Mouse (Mus musculus): ENCODE results near the gene Wwp2. TPM values are rescaled to one million over a fixed set of nuclear protein-coding genes. Genes with fewer than 3 reads are reported as not detected.

Gene Wwp2
- total and polyA plus RNA-seq, 3 experiments: 21.8 to 31.5 TPM; not detected in 1

- H3K79me2 ChIP-seq (ENCODE audit: control insufficient read depth, insufficient read depth, low read length, poor library complexity): peaks cover 36% of the 10 kb centered on the region
- H3K4me3 ChIP-seq (ENCODE audit: control insufficient read depth in 1 of 2, insufficient read depth in 1 of 2, low read depth in 2 of 2, low read length in 2 of 2): peak overlapping the region; percentile 73 to 87
- peaks cover 16 to 27% of the 10 kb centered on the region in 2 experiments for H3K36me3 ChIP-seq (ENCODE audit: control insufficient read depth in 1 of 2, insufficient read depth in 2 of 2, low read length in 2 of 2)
- H3K27ac ChIP-seq (ENCODE audit: control insufficient read depth, low read depth, low read length): peak overlapping the region; percentile 70
- H3K9ac ChIP-seq (ENCODE audit: control insufficient read depth, low read depth, low read length, poor library complexity, severe bottlenecking): peak overlapping the region; percentile 88
- H3K4me1 ChIP-seq (ENCODE audit: control insufficient read depth in 1 of 2, insufficient read depth in 2 of 2, low read length in 2 of 2): peaks cover 3 to 15% of the 10 kb centered on the region in 2 experiments
- H3K27me3 ChIP-seq (ENCODE audit: control insufficient read depth in 1 of 2, insufficient read depth in 2 of 2, low read length in 2 of 2): no peaks in the 10 kb centered on the region; a peak in 1 of 4 replicates
- peak; percentile 52 for DNase-seq (ENCODE audit: low read depth, low spot score)
- H3K9me3 ChIP-seq (replicated peaks; ENCODE audit: insufficient read depth, low read length): no peaks in the 10 kb centered on the region
- TF ChIP-seq ZMIZ1 (IDR thresholded peaks at IDR 0.05; ENCODE audit: low read depth, low read length) (no peak), JUND (IDR thresholded peaks at IDR 0.05; ENCODE audit: low read depth, low read length) (no peak), MAFK (IDR thresholded peaks at IDR 0.05; ENCODE audit: borderline replicate concordance, low read depth, low read length) (no peak), NELFE (IDR thresholded peaks at IDR 0.05; ENCODE audit: low read depth, low read length) (no peak), CHD2 (IDR thresholded peaks at IDR 0.05; ENCODE audit: low read length) (no peak), CHD1 (IDR thresholded peaks at IDR 0.05; ENCODE audit: low read depth, low read length) (0 out of 2 replicates have a peak, but pooled peaks have one; percentile 53), EP300 (IDR thresholded peaks at IDR 0.05; ENCODE audit: low read depth in 1 of 2, low read length in 2 of 2) (no peak), MAZ (IDR thresholded peaks at IDR 0.05; ENCODE audit: low read depth, low read length) (no peak), TAL1 (IDR thresholded peaks at IDR 0.05; ENCODE audit: low read length) (no peak), MXI1 (IDR thresholded peaks at IDR 0.05; ENCODE audit: low read depth, low read length) (peak; percentile 85), GATA1 (IDR thresholded peaks at IDR 0.05; ENCODE audit: low read depth, low read length) (no peak), POLR2AphosphoS5 (IDR thresholded peaks at IDR 0.05; ENCODE audit: borderline replicate concordance, low read depth, low read length) (no peak), ZKSCAN1 (IDR thresholded peaks at IDR 0.05; ENCODE audit: low read depth, low read length) (no peak), KAT2A (conservative IDR thresholded peaks at IDR 0.05; ENCODE audit: low read depth, low read length) (no peak), UBTF (IDR thresholded peaks at IDR 0.05; ENCODE audit: borderline replicate concordance, insufficient read depth, low read depth, low read length) (no peak), ETS1 (IDR thresholded peaks at IDR 0.05; ENCODE audit: low read depth, low read length) (no peak), ELF1 (IDR thresholded peaks at IDR 0.05; ENCODE audit: low read depth, low read length) (no peak), ZNF384 (IDR thresholded peaks at IDR 0.05; ENCODE audit: low read depth, low read length) (peak; percentile 71), HCFC1 (IDR thresholded peaks at IDR 0.05; ENCODE audit: low read depth, low read length) (no peak), RAD21 (IDR thresholded peaks at IDR 0.05; ENCODE audit: low read depth, low read length) (no peak), TBP (IDR thresholded peaks at IDR 0.05; ENCODE audit: low read depth, low read length) (no peak), POLR2A (IDR thresholded peaks at IDR 0.05; ENCODE audit: control insufficient read depth in 1 of 2, insufficient read depth in 1 of 2, low read depth in 1 of 2, low read length in 2 of 2, poor library complexity in 1 of 2) (no peak; a peak in 1 of 4 replicates), GABPA (IDR thresholded peaks at IDR 0.05; ENCODE audit: low read depth, low read length) (no peak), MYB (IDR thresholded peaks at IDR 0.05; ENCODE audit: low read depth, low read length) (no peak), MEF2A (IDR thresholded peaks at IDR 0.05; ENCODE audit: extremely low read depth, insufficient replicate concordance, low read depth, low read length, poor library complexity, severe bottlenecking) (no peak), ZC3H11A (IDR thresholded peaks at IDR 0.05; ENCODE audit: low read depth, low read length) (no peak), NRF1 (IDR thresholded peaks at IDR 0.05; ENCODE audit: insufficient read depth, low read depth, low read length, poor library complexity, severe bottlenecking) (no peak), USF1 (IDR thresholded peaks at IDR 0.05; ENCODE audit: low read depth, low read length) (no peak), MAX (IDR thresholded peaks at IDR 0.05; ENCODE audit: low read length) (peak; percentile 73), MYC (IDR thresholded peaks at IDR 0.05; ENCODE audit: low read depth, low read length) (peak; percentile 78), SIN3A (IDR thresholded peaks at IDR 0.05; ENCODE audit: low read length) (no peak; the same call in 1 of the 2 replicates)
These were observed 151.3 kb downstream of the Wwp2 start for GRCm38 (mm10) chr8:107587429-107587994.

Measured in MEL (cell line).